Mouse (Mus musculus) urinary bladder, postnatal 36 days (tissue): ENCODE measurements at regions not wholly inside any gene's neighbourhood (a gene's known extent, or its start where the extent isn't known, plus 50 kb on each side); places are given as distances from the start of the nearest gene placed in this dataset.

ENCODE experiments used
- DNase-seq, 2 experiments: peaks; one replicate each; pipeline ENCODE4 v3.0.0; 2022; ENCODE audit warnings: low spot score in 2 of 2, mixed read lengths in 1 of 2

- DNase-seq, result no peak
These were observed 695.3 kb downstream of the 1700064H15Rik start for GRCm38 (mm10) chr3:18932983-18933726.

- no peak for DNase-seq
These were observed 693.6 kb downstream of the 1700064H15Rik start for GRCm38 (mm10) chr3:18934891-18935290.

GRCm38 (mm10) chr3:18937333-18938122 lies 690.9 kb downstream of the 1700064H15Rik start:
- DNase-seq, result no peak

- DNase-seq, result no peak
These were observed 686.9 kb downstream of the 1700064H15Rik start for GRCm38 (mm10) chr3:18941301-18942177.

- DNase-seq, result no peak
These were observed 668.1 kb downstream of the 1700064H15Rik start for GRCm38 (mm10) chr3:18960341-18960740.

- DNase-seq, result no peak
These were observed 639.8 kb downstream of the 1700064H15Rik start for GRCm38 (mm10) chr3:18988662-18989061.

- peak in 1 of 2 experiments; percentile 6 for DNase-seq
These were observed 638.8 kb downstream of the 1700064H15Rik start for GRCm38 (mm10) chr3:18989577-18990240.

GRCm38 (mm10) chr3:19000179-19000578 lies 628.3 kb downstream of the 1700064H15Rik start:
- peak in 1 of 2 experiments; percentile 4 for DNase-seq

- DNase-seq, result no peak
These were observed 626.4 kb downstream of the 1700064H15Rik start for GRCm38 (mm10) chr3:19002056-19002455.

- DNase-seq, result no peak
These were observed 623.7 kb downstream of the 1700064H15Rik start for GRCm38 (mm10) chr3:19004792-19005191.

GRCm38 (mm10) chr3:19044566-19044965 lies 583.9 kb downstream of the 1700064H15Rik start:
- DNase-seq, result no peak

- no peak for DNase-seq
These were observed 582.5 kb downstream of the 1700064H15Rik start for GRCm38 (mm10) chr3:19045933-19046332.

- DNase-seq, result no peak
These were observed 581.9 kb downstream of the 1700064H15Rik start for GRCm38 (mm10) chr3:19046610-19047009.

- no peak for DNase-seq
These were observed 572.5 kb downstream of the 1700064H15Rik start for GRCm38 (mm10) chr3:19055961-19056360.

GRCm38 (mm10) chr3:19056623-19057022 lies 571.9 kb downstream of the 1700064H15Rik start:
- no peak for DNase-seq

- no peak for DNase-seq
These were observed 568.3 kb downstream of the 1700064H15Rik start for GRCm38 (mm10) chr3:19059906-19060870.

GRCm38 (mm10) chr3:19061488-19062248 lies 566.8 kb downstream of the 1700064H15Rik start:
- DNase-seq, result no peak

- peak in 1 of 2 experiments; percentile 3 for DNase-seq
These were observed 566.1 kb downstream of the 1700064H15Rik start for GRCm38 (mm10) chr3:19062249-19062859.
